Mouse (Mus musculus): ENCODE measurements around the gene Med29.

The Med29 gene

GRCm38 (mm10) chr7:28392429-28393271 is at the start of gene Med29, which contains the start of gene Paf1:
Med29 (minus strand) TSS chr7:28392708.
Paf1 (plus strand) TSS chr7:28392951.
- peak; percentile 98 for ATAC-seq (ENCODE audit: insufficient number of reproducible peaks, low FRiP score, low TSS enrichment)

- no peak for ATAC-seq (ENCODE audit: insufficient number of reproducible peaks, low FRiP score, low TSS enrichment)
These were observed 49.4 kb upstream of the Med29 start for GRCm38 (mm10) chr7:28441776-28442485.

- no peak for ATAC-seq (ENCODE audit: insufficient number of reproducible peaks, low FRiP score, low TSS enrichment)
These were observed 48.2 kb upstream of the Med29 start for GRCm38 (mm10) chr7:28440739-28441138.

- no peak for ATAC-seq (ENCODE audit: insufficient number of reproducible peaks, low FRiP score, low TSS enrichment)
These were observed 46.3 kb upstream of the Med29 start for GRCm38 (mm10) chr7:28438771-28439170.

GRCm38 (mm10) chr7:28437964-28438363 is 45.5 kb upstream of the Med29 start:
- ATAC-seq (ENCODE audit: insufficient number of reproducible peaks, low FRiP score, low TSS enrichment) = no peak

GRCm38 (mm10) chr7:28436932-28437570 is 44.5 kb upstream of the Med29 start, which contains the start of gene Gmfg:
Gmfg (plus strand) TSS chr7:28437447.
- ATAC-seq (ENCODE audit: insufficient number of reproducible peaks, low FRiP score, low TSS enrichment) = peak; percentile 21

GRCm38 (mm10) chr7:28436271-28436904 is 43.9 kb upstream of the Med29 start:
- peak; percentile 99 for ATAC-seq (ENCODE audit: insufficient number of reproducible peaks, low FRiP score, low TSS enrichment)

- ATAC-seq (ENCODE audit: insufficient number of reproducible peaks, low FRiP score, low TSS enrichment) = no peak
These were observed 43.3 kb upstream of the Med29 start for GRCm38 (mm10) chr7:28435660-28436259.

GRCm38 (mm10) chr7:28432252-28432651 is 39.7 kb upstream of the Med29 start:
- no peak for ATAC-seq (ENCODE audit: insufficient number of reproducible peaks, low FRiP score, low TSS enrichment)

GRCm38 (mm10) chr7:28430512-28430911 is 38.0 kb upstream of the Med29 start:
- ATAC-seq (ENCODE audit: insufficient number of reproducible peaks, low FRiP score, low TSS enrichment) = no peak

- ATAC-seq (ENCODE audit: insufficient number of reproducible peaks, low FRiP score, low TSS enrichment) = no peak
These were observed 35.2 kb upstream of the Med29 start for GRCm38 (mm10) chr7:28427738-28428137.

- no peak for ATAC-seq (ENCODE audit: insufficient number of reproducible peaks, low FRiP score, low TSS enrichment)
These were observed 30.5 kb upstream of the Med29 start for GRCm38 (mm10) chr7:28423018-28423417.

GRCm38 (mm10) chr7:28419416-28419815 is 26.9 kb upstream of the Med29 start:
- ATAC-seq (ENCODE audit: insufficient number of reproducible peaks, low FRiP score, low TSS enrichment) = no peak

- ATAC-seq (ENCODE audit: insufficient number of reproducible peaks, low FRiP score, low TSS enrichment) = no peak
These were observed 25.7 kb upstream of the Med29 start for GRCm38 (mm10) chr7:28418096-28418670.

- ATAC-seq (ENCODE audit: insufficient number of reproducible peaks, low FRiP score, low TSS enrichment) = no peak
These were observed 24.9 kb upstream of the Med29 start for GRCm38 (mm10) chr7:28417368-28417767.

- ATAC-seq (ENCODE audit: insufficient number of reproducible peaks, low FRiP score, low TSS enrichment) = no peak
These were observed 20.3 kb upstream of the Med29 start for GRCm38 (mm10) chr7:28412826-28413225.

GRCm38 (mm10) chr7:28410841-28411475 is 18.4 kb upstream of the Med29 start:
- no peak for ATAC-seq (ENCODE audit: insufficient number of reproducible peaks, low FRiP score, low TSS enrichment)

- ATAC-seq (ENCODE audit: insufficient number of reproducible peaks, low FRiP score, low TSS enrichment) = no peak
These were observed 9.4 kb upstream of the Med29 start for GRCm38 (mm10) chr7:28401942-28402341.

GRCm38 (mm10) chr7:28401030-28401429 is 8.5 kb upstream of the Med29 start:
- ATAC-seq (ENCODE audit: insufficient number of reproducible peaks, low FRiP score, low TSS enrichment) = no peak

All from cerebellum, adult (tissue).